Mouse (Mus musculus) adrenal gland, postnatal 14 days (tissue): ENCODE data around the gene Rnf225. TPM values are rescaled to one million over a fixed set of nuclear protein-coding genes. Genes with fewer than 3 reads are reported as not detected.

Source experiments
- total RNA-seq: library from RNA; stranded (reverse); gene quantifications from 2 replicates; pipeline ENCODE4 v1.2.3, GENCODE M21; 2021

Rnf225 gene
- total RNA-seq, 1 experiment from 2014 or later = 0.52 TPM

Other genes starting within 250 kb of the Rnf225 start
- gene Vmn2r55, start 242.4 kb upstream of the Rnf225 start, total RNA-seq = not detected in 2 replicates
- gene Vmn2r56, start 192.4 kb upstream of the Rnf225 start, total RNA-seq = not detected in 2 replicates
- 2.8 and 3.7 TPM in 2 replicates for gene Zscan18, start 123.8 kb upstream of the Rnf225 start, total RNA-seq
- 9.0 and 11.8 TPM in 2 replicates for gene Zfp329, start 108.6 kb upstream of the Rnf225 start, total RNA-seq
- 22.8 and 23.2 TPM in 2 replicates for gene Zfp110, start 92.7 kb upstream of the Rnf225 start, total RNA-seq
- 3.7 and 4.7 TPM in 2 replicates for gene Zfp128, start 46.2 kb upstream of the Rnf225 start, total RNA-seq
- 11.0 and 12.5 TPM in 2 replicates for gene Zscan22, start 29.6 kb upstream of the Rnf225 start, total RNA-seq
- gene Rps5, start 5.1 kb upstream of the Rnf225 start, total RNA-seq = 842 and 996 TPM in 2 replicates
- gene Zfp324, start 38.4 kb downstream of the Rnf225 start, total RNA-seq = 8.0 and 9.5 TPM in 2 replicates
- 6.0 and 7.2 TPM in 2 replicates for gene Zfp446, start 50.4 kb downstream of the Rnf225 start, total RNA-seq
- 2.6 and 51.1 TPM in 2 replicates for gene Slc27a5, start 70.8 kb downstream of the Rnf225 start, total RNA-seq
- 247 and 252 TPM in 2 replicates for gene Trim28, start 71.7 kb downstream of the Rnf225 start, total RNA-seq
- gene Zbtb45, start 82.6 kb downstream of the Rnf225 start, total RNA-seq = 12.8 and 13.2 TPM in 2 replicates
- 173 and 179 TPM in 2 replicates for gene Chmp2a, start 107.4 kb downstream of the Rnf225 start, total RNA-seq
- gene Ube2m, start 110.9 kb downstream of the Rnf225 start, total RNA-seq = 191 and 201 TPM in 2 replicates
- 2.6 and 3.4 TPM in 2 replicates for gene Mzf1, start 127.3 kb downstream of the Rnf225 start, total RNA-seq
- gene Vmn1r85, start 167.8 kb downstream of the Rnf225 start, total RNA-seq = not detected in 2 replicates
- gene Vmn1r86, start 192.5 kb downstream of the Rnf225 start, total RNA-seq = not detected in 2 replicates
- not detected in 2 replicates for gene Vmn1r87, start 212.7 kb downstream of the Rnf225 start, total RNA-seq
- gene Vmn1r88, start 232.2 kb downstream of the Rnf225 start, total RNA-seq = 0.11 and 0.19 TPM in 2 replicates